Mouse (Mus musculus) frontal cortex, postnatal 14 days (tissue): ENCODE measurements around the gene Adgrf5.
A peak's percentile ranks its signal among the peaks of the same experiment; 100 is the strongest.
"Not testable (repeated sequence)": the region's sequence is repeated elsewhere in the genome, so short reads cannot be mapped to it uniquely, and the experiment has no call there.

Experiments
- DNase-seq, 2 experiments: peaks; one replicate each; pipeline ENCODE4 v3.0.0; 2022; ENCODE audit warnings: low spot score in 2 of 2

The Adgrf5 gene

GRCm38 (mm10) chr17:43460245-43461181, 100.3 kb downstream of the Adgrf5 start:
- peak; percentile 29 to 59 for DNase-seq

GRCm38 (mm10) chr17:43470039-43470438, 109.8 kb downstream of the Adgrf5 start:
- DNase-seq: no peak

GRCm38 (mm10) chr17:43472558-43472957, 112.3 kb downstream of the Adgrf5 start:
- no peak for DNase-seq

GRCm38 (mm10) chr17:43474775-43475174, 114.5 kb downstream of the Adgrf5 start:
- DNase-seq: no peak

- DNase-seq: no peak
Observed at GRCm38 (mm10) chr17:43477621-43478020, 117.4 kb downstream of the Adgrf5 start.

GRCm38 (mm10) chr17:43485982-43486381, 125.7 kb downstream of the Adgrf5 start:
- no peak for DNase-seq

GRCm38 (mm10) chr17:43488439-43489151, 128.3 kb downstream of the Adgrf5 start:
- DNase-seq: no peak

GRCm38 (mm10) chr17:43490371-43490770, 130.1 kb downstream of the Adgrf5 start:
- not testable (repeated sequence) for DNase-seq

GRCm38 (mm10) chr17:43495502-43495901, 135.3 kb downstream of the Adgrf5 start:
- DNase-seq: no peak

GRCm38 (mm10) chr17:43497521-43497920, 137.3 kb downstream of the Adgrf5 start:
- DNase-seq: no peak

GRCm38 (mm10) chr17:43500513-43500912, 140.3 kb downstream of the Adgrf5 start:
- no peak for DNase-seq

- DNase-seq: no peak
Observed at GRCm38 (mm10) chr17:43501223-43501622, 141.0 kb downstream of the Adgrf5 start.

GRCm38 (mm10) chr17:43501631-43502030, 141.4 kb downstream of the Adgrf5 start:
- no peak for DNase-seq

GRCm38 (mm10) chr17:43502592-43502991, 142.3 kb downstream of the Adgrf5 start, which contains the start of gene Mep1a:
Gene Mep1a (minus strand): TSS chr17:43502812.
- no peak for DNase-seq

GRCm38 (mm10) chr17:43503861-43504593, 143.8 kb downstream of the Adgrf5 start:
- DNase-seq: no peak

GRCm38 (mm10) chr17:43504594-43504934, 144.3 kb downstream of the Adgrf5 start:
- DNase-seq: no peak
